Mouse (Mus musculus) erythroblast, embryonic 14.5 days (primary cell): ENCODE results near the gene Spta1.

Experiments
- GATA1 ChIP-seq: IDR thresholded peaks from 2 replicates; pipeline ENCODE4 v1.6.1; 2012; ENCODE audit warnings: low read length, inconsistent platforms, mixed read lengths
- TAL1 ChIP-seq: IDR thresholded peaks from 3 replicates; pipeline ENCODE4 v1.6.1; 2012; ENCODE audit warnings: low read length, inconsistent platforms, mixed read lengths

DNA sequence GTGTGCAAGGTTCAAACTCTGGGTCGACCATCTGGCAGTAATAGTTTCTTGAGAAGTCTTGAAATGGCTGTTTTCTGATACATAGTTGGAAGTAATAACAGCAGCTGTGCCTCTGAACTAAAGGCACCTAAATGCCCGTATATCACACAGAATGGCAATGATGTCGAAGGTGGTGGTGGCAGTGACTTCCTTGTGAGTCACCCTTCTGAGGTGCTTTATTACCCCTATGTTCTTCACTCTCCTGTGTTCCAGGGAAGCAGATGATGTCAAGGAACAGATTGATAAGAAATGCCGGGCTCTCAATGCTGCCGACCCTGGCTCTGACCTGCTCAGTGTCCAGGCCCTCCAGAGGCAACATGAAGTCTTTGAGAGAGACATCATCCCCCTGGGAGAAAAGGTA is 39.7 kb downstream of the Spta1 start:
- TF ChIP-seq TAL1 = no peak
- no peak for TF ChIP-seq GATA1
